Mouse (Mus musculus): ENCODE measurements around the gene Cidec.
A peak's percentile ranks its signal among the peaks of the same experiment; 100 is the strongest.

Cidec gene

GRCm38 (mm10) chr6:113435664-113436205, at the start of gene Cidec:
Gene Cidec, minus strand, starts transcription at chr6:113435760.
- DNase-seq, result no peak

- no peak for DNase-seq
Observed at GRCm38 (mm10) chr6:113483729-113484128, 48.2 kb upstream of the Cidec start.

GRCm38 (mm10) chr6:113483100-113483615, 47.6 kb upstream of the Cidec start, which contains the start of gene Creld1:
Gene Creld1, plus strand, starts transcription at chr6:113483297.
- DNase-seq, result peak; percentile 95

GRCm38 (mm10) chr6:113482477-113483099, 47.0 kb upstream of the Cidec start:
- peak; percentile 61 for DNase-seq

- DNase-seq, result no peak
Observed at GRCm38 (mm10) chr6:113480555-113481373, 45.2 kb upstream of the Cidec start.

- DNase-seq, result no peak
Observed at GRCm38 (mm10) chr6:113478906-113479305, 43.3 kb upstream of the Cidec start.

GRCm38 (mm10) chr6:113477353-113477752, 41.8 kb upstream of the Cidec start:
- DNase-seq, result no peak

GRCm38 (mm10) chr6:113473715-113474114, 38.2 kb upstream of the Cidec start:
- no peak for DNase-seq

- DNase-seq, result no peak
Observed at GRCm38 (mm10) chr6:113473246-113473645, 37.7 kb upstream of the Cidec start.

- DNase-seq, result no peak
Observed at GRCm38 (mm10) chr6:113472061-113472460, 36.5 kb upstream of the Cidec start.

GRCm38 (mm10) chr6:113471297-113471936, 35.9 kb upstream of the Cidec start, which contains the start of gene Il17rc:
Gene Il17rc, plus strand, starts transcription at chr6:113471427.
- no peak for DNase-seq

- DNase-seq, result peak; percentile 75
Observed at GRCm38 (mm10) chr6:113469432-113469831, 33.9 kb upstream of the Cidec start.

GRCm38 (mm10) chr6:113469021-113469420, 33.5 kb upstream of the Cidec start:
- DNase-seq, result peak; percentile 68

GRCm38 (mm10) chr6:113468512-113468911, 33.0 kb upstream of the Cidec start:
- DNase-seq, result no peak

GRCm38 (mm10) chr6:113465602-113466001, 30.0 kb upstream of the Cidec start:
- no peak for DNase-seq

- no peak for DNase-seq
Observed at GRCm38 (mm10) chr6:113464040-113464439, 28.5 kb upstream of the Cidec start.

GRCm38 (mm10) chr6:113458635-113459034, 23.1 kb upstream of the Cidec start:
- DNase-seq, result no peak

- DNase-seq, result no peak
Observed at GRCm38 (mm10) chr6:113457952-113458534, 22.5 kb upstream of the Cidec start, which contains the start of gene Il17re. Gene Il17re, plus strand, starts transcription at chr6:113458484.

GRCm38 (mm10) chr6:113455007-113455406, 19.4 kb upstream of the Cidec start:
- DNase-seq, result no peak

- no peak for DNase-seq
Observed at GRCm38 (mm10) chr6:113451839-113452238, 16.3 kb upstream of the Cidec start.

GRCm38 (mm10) chr6:113447639-113448038, 12.1 kb upstream of the Cidec start:
- no peak for DNase-seq

- no peak for DNase-seq
Observed at GRCm38 (mm10) chr6:113444207-113444965, 8.8 kb upstream of the Cidec start.

All from cerebellum, adult 11 months (tissue).